Mouse (Mus musculus) kidney, embryonic 14.5 days (tissue): Measurements from ENCODE around the gene Olfr368. TPM values are rescaled to one million over a fixed set of nuclear protein-coding genes. Genes with fewer than 3 reads are reported as not detected.

ENCODE experiments used
- ATAC-seq: fragments of 200-750 bp; cut with Nextera tagmentation; 2 replicates; pipeline ENCODE4 v1.8.0; 2017; ENCODE audit warnings: moderate number of reproducible peaks, mild to moderate bottlenecking, moderate TSS enrichment, moderate library complexity; ENCODE audit not compliant: low FRiP score, low TSS enrichment
- H3K27ac ChIP-seq: fragments of 300-500 bp; sonication (generic); 2 replicates; pipeline ENCODE4 v1.5.1; 2014; ENCODE audit warnings: low read depth, mild to moderate bottlenecking, low read length, moderate library complexity, mixed read lengths
- H3K27me3 ChIP-seq: fragments of 300-500 bp; sonication (generic); 2 replicates; pipeline ENCODE4 v1.6.1; 2014; ENCODE audit warnings: mild to moderate bottlenecking, low read length; ENCODE audit not compliant: control insufficient read depth, insufficient read depth
- H3K36me3 ChIP-seq: fragments of 300-500 bp; sonication (generic); 2 replicates; pipeline ENCODE4 v1.6.1; 2014; ENCODE audit warnings: low read length, mixed read lengths; ENCODE audit not compliant: control insufficient read depth, insufficient read depth
- H3K4me1 ChIP-seq: fragments of 300-500 bp; sonication (generic); 2 replicates; pipeline ENCODE4 v1.6.1; 2014; ENCODE audit warnings: low read length, mixed read lengths; ENCODE audit not compliant: control insufficient read depth, insufficient read depth
- H3K4me2 ChIP-seq: fragments of 300-500 bp; sonication (generic); replicated peaks from 2 replicates; pipeline ENCODE4 v1.6.1; 2014; ENCODE audit warnings: low read depth, mild to moderate bottlenecking, low read length
- H3K4me3 ChIP-seq: fragments of 300-500 bp; sonication (generic); 2 replicates; pipeline ENCODE4 v1.5.1; 2014; ENCODE audit warnings: mild to moderate bottlenecking, low read length
- H3K9ac ChIP-seq: fragments of 300-500 bp; sonication (generic); 2 replicates; pipeline ENCODE4 v1.6.1; 2014; ENCODE audit warnings: low read depth, mild to moderate bottlenecking, low read length, moderate library complexity
- H3K9me3 ChIP-seq: fragments of 300-500 bp; sonication (generic); 2 replicates; pipeline ENCODE4 v1.6.1; 2016; ENCODE audit warnings: low read length; ENCODE audit not compliant: control insufficient read depth
- WGBS: fragments of 180-500 bp; shearing (Covaris S2); extraction: QIAGEN DNeasy Blood & Tissue Kit; methylation state at CpG from one replicate; pipeline ENCODE4 v1.1.7; 2014; 5-methylcytosine and 5-hydroxymethylcytosine counted together
- polyA plus RNA-seq: library from polyadenylated mRNA; unstranded; fragments of >200 nt; fragmentation: Nextera tagmentation; extraction: Ambion mirVana; gene quantifications from 2 replicates; pipeline ENCODE4 v1.2.1, GENCODE M21; 2014

Olfr368 gene
- not detected in 2 replicates for polyA plus RNA-seq

GRCm38 (mm10) chr2:37326215-37326614 lies at the start of gene Olfr368:
Gene Olfr368, plus strand, starts transcription at chr2:37326515.
- Histone ChIP-seq H3K9ac (no peak within 1 kb of the TSS), H3K4me1 (no peaks in the 10 kb centered on the region), H3K27ac (no peak within 1 kb of the TSS), H3K27me3 (no peaks in the 10 kb centered on the region), H3K4me2 (no peak within 1 kb of the TSS), H3K36me3 (no peaks in the 10 kb centered on the region), H3K9me3 (no peaks in the 10 kb centered on the region), H3K4me3 (no peak within 1 kb of the TSS)
- no peak for ATAC-seq
- 89% methylated on average over 1 of the region's 1 CpGs for WGBS

DNA sequence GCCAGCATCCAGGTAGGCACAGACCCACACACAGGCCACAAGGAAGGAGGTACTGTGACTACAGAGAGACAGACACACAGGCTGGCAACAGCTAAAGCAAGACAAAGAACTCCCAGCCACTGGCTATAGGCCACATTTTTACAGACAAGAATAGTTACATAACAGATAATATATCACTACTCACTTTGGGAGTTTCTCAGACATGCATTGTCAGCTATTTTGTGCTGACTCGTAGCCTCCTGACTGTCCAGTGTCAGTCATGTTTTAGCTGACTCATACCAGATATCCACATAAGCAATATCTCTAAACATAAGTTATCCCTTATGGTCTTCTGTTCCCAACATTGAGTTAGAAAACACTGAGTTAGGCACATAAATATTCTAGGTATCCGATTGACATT lies 7.0 kb downstream of the Olfr368 start:
- Histone ChIP-seq H3K27me3 (no peaks in the 10 kb centered on the region), H3K27ac (no peak overlapping the region), H3K9me3 (no peaks in the 10 kb centered on the region), H3K4me1 (no peaks in the 10 kb centered on the region), H3K4me2 (no peak overlapping the region), H3K36me3 (no peaks in the 10 kb centered on the region), H3K4me3 (no peak overlapping the region), H3K9ac (no peak overlapping the region)
- no peak for ATAC-seq
- 73% methylated on average over 2 of the region's 2 CpGs for WGBS

DNA sequence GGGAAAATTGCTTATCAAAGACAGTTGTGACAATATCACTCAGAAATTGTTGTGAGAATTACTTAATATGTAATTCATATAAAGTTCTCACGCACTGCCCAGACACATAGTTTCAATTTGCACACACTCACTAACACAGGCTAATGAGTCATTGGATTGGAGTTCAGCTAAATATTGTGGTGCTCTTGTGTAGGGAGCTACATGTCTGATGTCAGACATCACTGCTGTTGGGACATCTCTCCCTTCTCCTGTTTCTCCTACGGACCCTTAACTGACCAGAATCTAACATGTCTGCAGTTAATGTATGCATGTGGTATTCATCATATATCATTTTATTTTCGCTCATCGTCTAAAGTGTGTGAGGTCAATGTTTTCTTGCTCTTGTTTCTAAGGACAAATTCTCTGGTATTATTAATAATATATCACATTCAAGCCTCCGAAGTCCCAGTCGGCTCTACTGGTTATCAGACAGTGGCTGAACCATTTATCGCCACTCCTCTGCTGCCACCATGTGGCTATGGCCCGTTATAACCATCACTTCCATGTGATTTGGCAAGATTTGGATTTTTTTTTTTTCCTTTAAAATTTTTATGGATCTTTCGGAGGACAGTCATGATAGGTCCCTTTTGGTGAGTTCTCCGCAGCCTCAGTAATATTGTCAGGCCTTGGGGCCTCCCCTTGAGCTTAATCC lies 12.3 kb downstream of the Olfr368 start:
- no peak overlapping the region for H3K4me3 ChIP-seq
- no peak overlapping the region for H3K9ac ChIP-seq
- no peaks in the 10 kb centered on the region for H3K9me3 ChIP-seq
- no peaks in the 10 kb centered on the region for H3K27me3 ChIP-seq
- WGBS = 62% methylated on average over 10 of the region's 10 CpGs
- ATAC-seq = no peak
- H3K36me3 ChIP-seq = no peaks in the 10 kb centered on the region
- H3K4me1 ChIP-seq = no peaks in the 10 kb centered on the region
- H3K4me2 ChIP-seq = no peak overlapping the region
- no peak overlapping the region for H3K27ac ChIP-seq

DNA sequence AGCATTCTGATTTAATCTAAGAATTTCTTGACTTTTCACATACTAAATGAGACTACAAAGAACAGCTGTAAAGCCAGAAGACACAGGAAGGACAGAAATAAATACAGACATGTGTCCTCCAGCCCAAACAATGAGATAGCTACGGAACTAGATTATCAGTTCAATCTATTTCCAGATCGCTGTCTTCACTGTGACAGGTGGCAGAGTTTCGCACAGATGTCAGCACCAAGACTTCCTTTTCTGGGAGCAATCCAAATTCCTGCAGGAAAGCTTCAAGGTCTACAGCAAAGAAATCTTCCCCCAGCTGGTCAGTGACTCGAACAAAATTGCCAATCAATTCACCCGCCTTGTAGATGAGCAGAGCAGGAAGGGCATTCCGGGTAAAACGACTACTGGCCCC lies 25.4 kb downstream of the Olfr368 start:
- H3K4me3 ChIP-seq = no peak overlapping the region
- no peak for ATAC-seq
- H3K36me3 ChIP-seq = peaks cover 63% of the 10 kb centered on the region
- H3K27ac ChIP-seq = no peak overlapping the region
- H3K27me3 ChIP-seq = no peaks in the 10 kb centered on the region
- no peaks in the 10 kb centered on the region for H3K4me1 ChIP-seq
- WGBS = 87% methylated on average over 7 of the region's 7 CpGs
- H3K9ac ChIP-seq = no peak overlapping the region
- H3K4me2 ChIP-seq = no peak overlapping the region
- no peaks in the 10 kb centered on the region for H3K9me3 ChIP-seq

GRCm38 (mm10) chr2:37355571-37355970 lies 29.3 kb downstream of the Olfr368 start:
- WGBS = 96% methylated on average over 5 of the region's 5 CpGs
- no peak for ATAC-seq
- no peak overlapping the region for H3K27ac ChIP-seq
- no peaks in the 10 kb centered on the region for H3K9me3 ChIP-seq
- no peaks in the 10 kb centered on the region for H3K27me3 ChIP-seq
- no peak overlapping the region for H3K4me2 ChIP-seq
- H3K4me3 ChIP-seq = no peak overlapping the region
- H3K4me1 ChIP-seq = peaks cover 5% of the 10 kb centered on the region; the same call in 1 of the 2 replicates
- peaks cover 62% of the 10 kb centered on the region for H3K36me3 ChIP-seq
- H3K9ac ChIP-seq = no peak overlapping the region

GRCm38 (mm10) chr2:37358633-37359540 lies 32.6 kb downstream of the Olfr368 start, which contains the start of gene Pdcl:
Gene Pdcl, minus strand, starts transcription at chr2:37359332.
- no peaks in the 10 kb centered on the region for H3K27me3 ChIP-seq
- H3K4me1 ChIP-seq = peaks cover 5% of the 10 kb centered on the region; the same call in 1 of the 2 replicates
- H3K27ac ChIP-seq = peak within 1 kb of the TSS; percentile 99
- no peaks in the 10 kb centered on the region for H3K9me3 ChIP-seq
- H3K9ac ChIP-seq = peak within 1 kb of the TSS; percentile 81
- under 1% methylated on average over 42 of the region's 42 CpGs for WGBS
- peak; percentile 99 for ATAC-seq
- peaks cover 31% of the 10 kb centered on the region for H3K36me3 ChIP-seq
- peak within 1 kb of the TSS; percentile 69 for H3K4me3 ChIP-seq
- H3K4me2 ChIP-seq = peak within 1 kb of the TSS; percentile 50

GRCm38 (mm10) chr2:37359908-37360307 lies 33.6 kb downstream of the Olfr368 start:
- Histone ChIP-seq H3K9me3 (no peaks in the 10 kb centered on the region), H3K4me3 (peak overlapping the region; percentile 69; the same call in 1 of the 2 replicates), H3K4me2 (peak overlapping the region; percentile 39), H3K27ac (no peak overlapping the region), H3K27me3 (no peaks in the 10 kb centered on the region), H3K9ac (no peak overlapping the region), H3K4me1 (peaks cover 5% of the 10 kb centered on the region; the same call in 1 of the 2 replicates), H3K36me3 (peaks cover 22% of the 10 kb centered on the region)
- 85% methylated on average over 2 of the region's 2 CpGs for WGBS
- no peak for ATAC-seq

- ATAC-seq = no peak
- Histone ChIP-seq H3K4me2 (no peak overlapping the region), H3K9me3 (no peaks in the 10 kb centered on the region), H3K4me3 (no peak overlapping the region), H3K27ac (no peak overlapping the region), H3K36me3 (peaks cover 33% of the 10 kb centered on the region), H3K9ac (no peak overlapping the region), H3K4me1 (no peaks in the 10 kb centered on the region), H3K27me3 (no peaks in the 10 kb centered on the region)
- WGBS = 93% methylated on average over 2 of the region's 2 CpGs
These were observed 44.3 kb downstream of the Olfr368 start for GRCm38 (mm10) chr2:37370651-37371050.

GRCm38 (mm10) chr2:37376018-37376417 lies 49.7 kb downstream of the Olfr368 start:
- ATAC-seq = no peak
- Histone ChIP-seq H3K4me3 (no peak overlapping the region), H3K27me3 (no peaks in the 10 kb centered on the region), H3K4me1 (no peaks in the 10 kb centered on the region), H3K9me3 (no peaks in the 10 kb centered on the region), H3K27ac (no peak overlapping the region), H3K36me3 (peaks cover 63% of the 10 kb centered on the region), H3K4me2 (no peak overlapping the region), H3K9ac (no peak overlapping the region)
- WGBS = 96% methylated on average over 1 of the region's 1 CpGs
